Mouse (Mus musculus) gonadal fat pad, adult 2 months (tissue): ENCODE measurements around the gene Tmem199. TPM values are rescaled to one million over a fixed set of nuclear protein-coding genes. Genes with fewer than 3 reads are reported as not detected.

Experiments
- DNase-seq: peaks from one replicate; pipeline ENCODE4 v3.0.0-alpha.2; 2012; ENCODE audit warnings: low read depth
- polyA plus RNA-seq: library from polyadenylated mRNA; depleted of rRNA; stranded (reverse); fragments of >200 nt; gene quantifications from 2 replicates; pipeline ENCODE4 v1.2.3, GENCODE M21; 2012

Gene Tmem199
- polyA plus RNA-seq, 1 experiment = 20.4 TPM

DNA sequence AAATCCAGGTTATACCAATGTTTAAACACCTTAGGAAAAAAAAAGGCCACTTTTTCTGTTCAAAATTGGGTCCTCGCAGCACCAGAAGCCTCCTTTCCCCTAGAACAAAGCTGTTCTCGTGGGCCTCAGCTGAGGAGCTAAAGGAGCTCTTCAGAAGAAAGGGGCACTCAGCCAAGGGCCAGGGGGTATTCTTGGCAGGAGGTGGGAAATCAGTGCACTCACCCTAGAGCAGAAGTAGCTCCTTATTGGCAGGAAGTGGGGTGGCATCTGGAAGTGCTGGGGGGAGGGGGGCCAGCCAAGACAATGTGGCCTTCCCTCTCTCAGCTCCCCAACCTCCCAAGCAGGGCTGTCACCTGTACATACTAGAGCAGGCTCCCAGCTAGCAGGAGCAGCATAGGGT lies 12.9 kb upstream of the Tmem199 start:
- DNase-seq = no peak

DNA sequence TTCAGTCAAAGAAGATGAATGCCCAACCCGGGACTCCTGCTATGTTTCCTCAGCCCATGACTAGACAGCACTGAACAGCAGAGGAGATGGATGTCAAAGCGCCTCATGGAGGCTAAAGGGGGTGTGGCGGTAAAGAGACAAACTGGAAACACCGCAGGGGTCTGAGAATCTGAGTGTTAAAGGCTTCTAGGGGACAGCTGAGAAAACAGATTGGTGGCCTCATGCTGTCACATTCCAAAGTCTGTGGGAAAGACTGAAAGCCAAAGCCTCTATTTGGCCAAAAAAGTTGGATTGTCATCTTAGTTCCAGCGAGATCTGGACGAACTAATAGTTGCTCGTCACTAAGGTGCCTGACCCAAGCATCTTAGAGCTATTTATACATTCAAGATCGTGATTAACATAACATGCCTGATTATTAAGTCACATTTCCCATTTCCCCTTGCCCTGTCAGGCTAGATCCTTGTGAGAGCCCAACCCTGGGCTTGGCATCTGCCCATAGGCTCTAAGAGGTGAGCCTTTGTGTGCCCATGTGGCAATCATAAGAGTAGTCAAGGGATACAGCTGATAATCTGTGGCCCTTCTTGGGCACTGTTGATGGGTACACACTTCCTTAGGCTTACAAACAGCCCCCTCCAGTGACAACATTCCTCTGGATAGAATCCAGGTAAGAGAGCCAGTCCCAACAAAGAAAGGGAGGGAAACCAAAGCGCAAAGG lies 11.4 kb upstream of the Tmem199 start:
- DNase-seq = no peak

DNA sequence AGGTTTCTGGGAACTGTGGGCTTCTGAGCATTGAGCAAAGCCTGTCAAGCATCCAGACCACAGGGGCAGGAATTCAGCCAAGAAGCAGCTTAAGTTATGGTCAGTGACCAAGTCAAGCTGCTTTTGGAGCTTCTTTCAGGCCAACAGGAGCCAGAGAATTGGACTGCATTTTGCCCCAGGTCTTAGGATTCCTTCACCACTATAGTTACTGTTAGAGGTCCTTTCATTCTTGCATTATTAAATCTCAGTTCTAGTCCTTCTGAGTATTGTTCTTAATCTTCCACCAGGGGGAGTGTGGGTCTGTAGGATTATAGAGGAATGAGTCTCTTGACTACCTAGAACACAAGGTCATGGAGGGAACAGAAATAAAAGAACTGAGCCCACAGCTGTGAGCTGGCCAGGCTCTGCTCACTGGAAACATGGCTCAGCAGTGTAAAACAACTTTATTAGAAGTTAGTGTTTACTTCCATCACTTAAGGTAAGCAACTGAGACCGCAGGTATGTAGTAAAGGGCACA lies 10.6 kb upstream of the Tmem199 start:
- no peak for DNase-seq

DNA sequence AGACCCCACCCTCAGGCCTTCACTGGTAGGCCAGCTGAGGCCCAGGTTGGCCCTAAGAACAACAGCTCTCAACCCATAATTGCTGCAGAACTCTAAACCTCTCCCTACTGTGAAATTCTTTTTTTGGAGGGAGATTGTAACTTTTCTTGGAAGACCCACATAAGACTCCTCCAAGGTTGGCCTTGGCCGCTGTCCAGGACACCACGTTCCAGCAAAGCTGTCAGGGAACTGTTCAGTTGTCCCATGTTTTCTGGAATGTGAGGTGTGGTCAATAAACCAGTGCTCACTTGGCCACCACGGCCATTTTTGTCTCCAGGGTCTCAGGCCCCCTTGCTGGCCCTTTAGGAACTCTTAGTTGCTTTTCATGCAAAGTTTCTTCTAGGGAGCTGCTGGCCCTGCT lies 9.9 kb upstream of the Tmem199 start:
- no peak for DNase-seq

DNA sequence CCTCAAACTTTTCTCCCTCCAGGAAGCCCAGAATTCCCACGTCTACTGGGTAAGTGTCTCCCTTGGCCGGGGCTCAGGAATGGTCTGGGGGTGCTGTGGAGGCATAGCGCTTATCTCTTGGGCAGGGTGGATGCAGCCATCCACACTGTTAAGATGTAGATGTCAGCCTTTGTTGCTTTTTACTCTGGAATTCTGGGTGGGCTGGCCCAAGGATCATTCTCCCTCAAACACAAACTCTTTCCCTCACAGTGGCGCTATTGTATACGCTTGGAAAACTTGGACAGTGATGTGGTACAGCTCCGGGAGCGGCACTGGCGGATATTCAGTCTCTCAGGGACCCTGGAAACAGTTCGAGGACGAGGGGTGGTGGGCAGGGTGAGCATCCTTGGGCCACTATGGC lies 7.0 kb upstream of the Tmem199 start:
- no peak for DNase-seq

DNA sequence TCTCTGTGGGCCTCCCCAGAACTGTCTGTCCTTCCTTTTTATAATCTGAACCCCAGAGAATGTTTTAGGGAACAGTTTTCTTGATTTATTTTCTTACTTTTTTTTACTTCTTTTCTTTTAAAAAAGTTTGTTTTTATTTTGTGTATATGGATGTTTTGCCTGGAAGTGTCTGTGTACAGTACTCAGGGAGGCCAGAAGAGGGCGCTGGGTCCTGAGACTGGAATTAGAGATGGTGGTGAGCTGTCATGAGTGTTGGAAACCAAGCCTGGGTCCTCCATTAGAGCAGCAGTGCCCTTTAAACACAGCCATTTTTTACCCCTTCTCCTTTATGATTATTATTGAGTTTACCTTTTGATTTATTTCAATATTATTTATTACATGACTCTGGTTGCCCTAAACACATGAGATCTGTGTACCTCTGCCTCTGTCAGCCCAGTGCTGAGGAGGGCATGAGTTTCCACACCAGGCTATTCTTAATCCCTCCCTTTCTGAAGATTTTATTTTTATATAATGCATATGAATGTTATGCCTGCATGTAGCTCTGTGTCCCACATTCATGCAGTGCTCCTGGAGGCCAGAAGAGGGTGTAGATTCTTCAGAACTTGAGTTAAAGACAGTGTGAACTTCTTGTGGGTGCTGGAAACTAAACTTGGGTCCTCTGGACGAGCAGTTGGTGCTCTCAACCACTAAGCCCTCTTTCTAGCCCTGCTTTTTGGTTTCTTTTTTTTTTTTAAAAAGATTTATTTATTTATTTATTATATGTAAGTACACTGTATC lies 3.8 kb upstream of the Tmem199 start:
- DNase-seq = no peak

DNA sequence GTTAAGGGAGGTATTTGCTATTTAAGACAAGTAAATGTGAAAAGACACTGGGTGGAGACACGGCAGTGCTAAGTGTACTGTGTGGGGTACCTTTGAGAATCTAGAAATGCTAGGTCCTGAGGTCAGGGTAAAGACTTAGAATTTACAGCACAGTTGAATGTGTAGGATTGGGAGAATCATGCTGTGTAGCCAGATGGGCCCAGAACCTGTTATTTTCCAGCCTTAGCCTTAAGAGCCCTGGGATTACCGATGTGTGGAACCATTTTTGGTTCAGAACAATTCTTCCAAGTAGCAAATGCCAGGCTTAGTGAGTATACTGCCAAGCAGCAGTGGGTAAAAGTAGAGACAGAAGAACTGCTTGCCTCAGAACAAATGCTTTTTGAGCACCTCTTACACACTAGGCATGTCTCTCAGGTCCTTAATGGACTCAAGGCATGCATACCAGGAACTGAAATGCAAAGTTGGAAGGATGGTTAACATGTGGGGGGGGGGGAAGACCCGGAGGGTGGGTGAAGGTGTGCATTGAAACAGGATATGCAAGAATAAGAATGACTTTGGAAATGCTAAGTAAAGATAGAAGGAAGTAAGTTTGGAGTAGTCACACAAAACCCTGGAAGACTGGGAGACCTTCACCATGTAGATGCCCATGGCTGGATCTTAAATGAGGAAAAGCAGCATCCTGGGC lies 1.3 kb upstream of the Tmem199 start:
- DNase-seq = no peak

DNA sequence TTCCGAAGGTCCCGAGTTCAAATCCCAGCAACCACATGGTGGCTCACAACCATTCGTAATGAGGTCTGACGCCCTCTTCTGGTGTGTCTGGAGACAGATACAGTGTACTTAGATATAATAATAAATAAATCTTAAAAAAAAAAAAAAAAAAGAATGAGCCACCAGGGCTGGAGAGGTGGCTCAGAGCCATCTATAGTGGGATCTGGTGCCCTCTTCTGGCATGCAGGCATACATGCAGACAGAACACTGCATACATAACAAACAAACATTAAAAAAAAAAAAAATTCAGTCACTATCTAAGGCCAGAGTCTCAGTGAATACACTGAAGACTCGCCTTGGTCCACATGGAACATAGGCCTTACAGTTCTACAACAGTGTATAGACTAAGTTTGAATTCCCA lies 2.8 kb downstream of the Tmem199 start:
- DNase-seq = no peak

DNA sequence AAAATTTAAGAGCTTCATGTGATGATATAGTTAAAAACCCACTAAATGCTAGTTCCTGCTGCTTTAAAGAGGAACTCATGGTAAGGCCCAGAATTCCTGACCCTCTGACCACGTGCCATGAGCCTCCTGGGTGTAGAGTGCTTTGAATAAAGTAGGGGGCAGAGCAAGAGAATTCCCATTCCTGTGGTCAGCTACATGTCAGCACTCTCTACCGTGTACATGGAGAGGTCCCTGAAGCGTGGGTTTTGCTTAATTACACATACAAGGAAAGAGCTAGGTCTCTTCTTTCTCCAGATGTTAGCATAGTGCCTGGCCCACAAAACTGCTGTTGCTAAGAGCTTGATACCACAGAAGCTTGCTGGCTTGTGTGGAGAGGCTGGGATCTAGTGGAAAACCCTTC lies 6.5 kb downstream of the Tmem199 start:
- no peak for DNase-seq

DNA sequence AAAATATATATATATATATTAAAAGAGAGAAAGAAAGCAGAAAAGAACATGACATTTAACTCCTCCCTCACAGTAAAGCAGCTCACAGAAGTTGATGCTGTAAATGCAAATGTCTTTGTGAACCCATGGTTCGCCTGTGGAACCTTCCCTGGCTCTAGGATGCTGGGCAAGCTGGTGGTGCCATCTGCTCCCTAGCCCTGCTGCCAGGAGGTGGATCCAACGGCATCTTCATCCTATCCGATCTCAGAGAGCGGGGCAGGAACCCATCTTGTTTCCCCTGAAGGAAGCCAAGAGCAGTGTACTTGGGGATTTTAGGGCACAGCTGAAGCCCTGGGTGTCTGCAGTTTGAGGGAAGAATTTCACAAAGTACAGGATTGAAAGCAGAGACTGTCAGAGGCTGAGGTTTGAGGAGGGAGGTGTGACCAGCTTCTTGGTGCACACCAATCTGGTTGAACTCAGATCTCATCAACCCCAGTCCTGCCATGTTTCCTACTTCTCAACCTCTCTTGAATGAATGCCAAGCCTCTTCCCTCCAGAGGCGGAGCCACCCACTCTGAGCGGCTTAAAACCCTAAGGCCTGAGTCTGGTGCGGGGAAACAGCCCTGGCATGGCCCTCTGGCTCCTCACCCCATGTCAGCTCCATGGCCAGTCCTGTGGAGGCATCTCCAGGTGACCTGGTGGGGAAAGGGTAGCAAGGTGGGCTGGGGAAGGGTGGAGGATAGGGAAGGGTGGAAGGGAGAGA lies 8.9 kb downstream of the Tmem199 start, which contains the start of gene Sebox:
Sebox (plus strand) TSS at position 539 of the 742 bp plus-strand sequence.
- no peak for DNase-seq

DNA sequence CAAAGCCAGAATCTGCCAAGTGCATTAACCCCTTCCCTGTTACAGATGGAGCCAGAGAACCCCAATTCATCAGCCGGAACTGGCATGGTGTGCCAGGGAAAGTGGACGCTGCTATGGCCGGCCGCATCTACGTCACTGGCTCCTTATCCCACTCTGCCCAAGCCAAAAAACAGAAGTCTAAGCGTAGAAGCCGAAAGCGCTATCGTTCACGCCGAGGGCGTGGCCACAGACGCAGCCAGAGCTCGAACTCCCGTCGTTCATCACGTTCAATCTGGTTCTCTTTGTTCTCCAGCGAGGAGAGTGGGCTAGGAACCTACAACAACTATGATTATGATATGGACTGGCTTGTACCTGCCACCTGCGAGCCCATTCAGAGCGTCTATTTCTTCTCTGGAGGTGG lies 10.4 kb downstream of the Tmem199 start:
- no peak for DNase-seq

DNA sequence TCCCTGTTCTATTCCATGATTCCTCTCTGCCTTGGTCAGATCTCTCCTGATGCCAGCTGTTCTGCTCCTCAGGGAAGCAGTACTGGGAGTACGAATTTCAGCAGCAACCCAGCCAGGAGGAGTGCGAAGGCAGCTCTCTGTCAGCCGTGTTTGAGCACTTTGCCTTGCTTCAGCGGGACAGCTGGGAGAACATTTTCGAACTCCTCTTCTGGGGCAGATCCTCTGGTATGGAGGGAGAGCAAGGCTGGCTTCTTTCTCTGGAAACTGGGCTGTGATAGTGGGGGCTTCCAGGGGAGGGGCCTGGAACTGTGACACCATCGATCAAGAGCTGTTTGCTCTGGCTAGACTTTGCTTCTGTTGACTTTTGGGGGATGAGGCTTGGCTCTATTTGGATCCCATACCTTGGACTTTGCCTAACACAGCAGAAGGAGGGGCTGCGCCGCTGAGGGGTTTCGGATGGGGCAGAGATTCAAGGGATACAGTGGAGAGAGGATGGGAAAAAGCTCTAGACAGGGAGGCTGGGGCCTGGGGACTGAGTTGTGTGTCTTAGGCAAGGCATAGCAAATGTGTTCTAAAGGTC lies 11.3 kb downstream of the Tmem199 start:
- DNase-seq = no peak

DNA sequence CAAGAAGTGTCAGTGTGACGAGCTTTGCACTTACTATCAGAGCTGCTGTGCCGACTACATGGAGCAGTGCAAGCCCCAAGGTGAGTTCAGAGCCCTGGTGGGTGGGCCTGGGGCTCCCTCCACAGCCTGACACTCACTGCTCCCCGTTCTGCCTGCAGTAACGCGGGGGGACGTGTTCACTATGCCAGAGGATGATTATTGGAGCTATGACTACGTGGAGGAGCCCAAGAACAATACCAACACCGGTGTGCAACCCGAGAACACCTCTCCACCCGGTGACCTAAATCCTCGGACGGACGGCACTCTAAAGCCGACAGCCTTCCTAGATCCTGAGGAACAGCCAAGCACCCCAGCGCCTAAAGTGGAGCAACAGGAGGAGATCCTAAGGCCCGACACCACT lies 12.4 kb downstream of the Tmem199 start:
- no peak for DNase-seq

DNA sequence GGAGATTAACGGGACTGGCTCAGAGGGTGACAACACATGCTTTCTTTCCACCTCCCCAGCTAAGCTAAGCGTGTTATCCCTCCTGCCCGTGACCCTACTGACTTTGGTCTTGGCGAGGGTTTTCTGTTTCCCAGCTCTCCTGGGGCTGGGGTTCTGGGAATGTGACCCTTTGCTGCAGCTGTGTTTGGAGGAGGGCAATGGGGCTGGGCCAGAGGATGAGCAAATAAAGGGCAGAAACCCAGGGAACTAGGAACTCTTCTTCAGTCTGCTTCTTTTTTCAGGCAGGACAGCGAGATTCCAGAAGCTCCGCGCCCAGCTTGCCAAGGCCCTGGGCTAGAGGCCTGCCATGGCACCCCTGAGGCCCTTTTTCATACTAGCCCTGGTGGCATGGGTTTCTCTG lies 13.0 kb downstream of the Tmem199 start, which contains the start of gene Vtn:
Vtn (plus strand) TSS at position 88 of the 400 bp plus-strand sequence.
- DNase-seq = no peak

DNA sequence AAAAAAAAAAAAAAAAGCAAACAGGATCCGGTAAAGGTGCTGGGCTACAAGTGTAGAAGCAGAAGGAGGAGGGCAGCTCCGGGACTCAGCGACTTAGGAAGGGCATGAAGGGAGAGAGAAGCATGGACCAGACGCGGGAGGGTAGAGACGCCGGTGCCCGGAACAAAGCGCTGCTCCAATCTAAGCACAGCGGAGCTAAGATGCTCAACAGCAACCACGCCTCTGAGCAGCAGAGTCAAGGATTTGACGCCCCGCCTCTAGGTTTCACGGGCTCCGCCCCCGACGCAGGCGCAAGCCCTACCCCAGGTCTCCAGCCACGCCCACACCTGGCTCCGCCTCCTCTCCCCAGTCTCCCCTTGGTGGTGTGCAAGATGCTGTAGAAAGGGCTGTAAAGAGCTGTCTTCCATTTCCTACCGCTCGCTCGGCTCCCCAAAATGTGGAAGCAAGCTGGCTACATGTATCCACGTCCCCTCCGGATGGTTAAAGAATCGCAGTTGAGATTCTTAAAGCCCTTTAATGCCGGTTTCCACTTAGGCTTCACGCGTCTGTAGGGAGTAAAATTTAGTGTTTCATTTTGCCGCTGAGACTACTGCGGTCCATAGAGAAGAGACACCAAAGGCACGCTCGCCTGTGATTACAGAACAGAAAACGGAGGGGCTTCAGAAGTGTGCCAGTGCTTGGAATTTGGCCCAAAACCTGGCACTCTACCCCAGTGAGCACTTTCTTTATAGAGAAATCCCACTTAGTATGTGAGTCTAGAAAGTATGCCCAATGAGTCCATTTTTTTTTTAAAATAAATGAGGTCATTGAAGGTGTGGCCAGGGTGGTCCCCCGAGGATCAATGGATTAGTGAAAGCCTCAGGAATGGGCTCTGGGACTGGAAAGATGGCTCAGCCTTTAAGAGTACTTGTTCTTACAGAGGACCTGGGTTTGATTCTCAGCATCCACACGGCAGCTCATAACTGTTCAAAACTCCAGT lies 14.1 kb downstream of the Tmem199 start, which contains the start of gene Sarm1:
Sarm1 (minus strand) TSS at position 211 of the 979 bp plus-strand sequence.
- no peak for DNase-seq

DNA sequence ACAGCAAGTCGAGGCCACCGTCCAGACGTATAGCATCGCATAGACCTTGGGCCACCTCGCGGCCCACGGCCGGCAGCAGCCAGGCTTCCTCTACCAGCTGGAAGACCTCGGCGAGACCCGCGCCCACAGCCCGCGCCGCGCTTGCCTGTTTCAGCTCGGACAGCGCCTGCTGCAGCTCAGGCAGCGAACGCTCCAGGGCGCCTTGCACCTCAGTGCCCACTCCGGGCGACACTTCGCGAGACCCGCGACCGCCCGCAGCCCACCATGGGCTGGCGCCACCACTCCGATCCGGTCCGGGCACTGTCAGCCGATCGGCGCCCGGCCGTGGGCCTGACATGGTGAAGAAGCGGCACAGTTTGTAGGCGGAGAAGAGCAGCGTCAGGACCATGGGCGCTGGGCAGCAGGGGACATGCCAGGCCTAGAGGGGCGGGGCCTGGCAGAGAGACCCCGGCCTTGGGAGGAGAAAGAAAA lies 14.9 kb downstream of the Tmem199 start:
- DNase-seq = no peak

DNA sequence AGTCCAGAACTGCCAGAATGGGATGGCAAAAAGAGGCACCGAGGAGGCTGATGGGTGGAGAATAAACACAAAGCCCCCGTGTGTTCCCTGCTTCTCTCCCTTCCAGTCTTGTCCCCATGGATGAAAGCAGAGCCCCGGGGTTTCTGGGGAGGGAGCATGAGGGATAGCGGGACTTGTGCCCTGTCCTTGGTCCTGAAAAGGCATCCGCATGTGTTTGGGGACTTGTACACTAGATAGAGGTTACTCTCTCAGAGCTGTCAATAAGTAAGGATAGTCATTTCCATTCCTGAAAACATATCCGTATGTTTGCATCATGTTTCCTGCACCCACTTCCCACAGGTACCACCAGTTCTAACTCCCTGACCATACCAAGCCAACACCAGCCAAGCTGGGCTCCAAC lies 16.1 kb downstream of the Tmem199 start:
- no peak for DNase-seq

DNA sequence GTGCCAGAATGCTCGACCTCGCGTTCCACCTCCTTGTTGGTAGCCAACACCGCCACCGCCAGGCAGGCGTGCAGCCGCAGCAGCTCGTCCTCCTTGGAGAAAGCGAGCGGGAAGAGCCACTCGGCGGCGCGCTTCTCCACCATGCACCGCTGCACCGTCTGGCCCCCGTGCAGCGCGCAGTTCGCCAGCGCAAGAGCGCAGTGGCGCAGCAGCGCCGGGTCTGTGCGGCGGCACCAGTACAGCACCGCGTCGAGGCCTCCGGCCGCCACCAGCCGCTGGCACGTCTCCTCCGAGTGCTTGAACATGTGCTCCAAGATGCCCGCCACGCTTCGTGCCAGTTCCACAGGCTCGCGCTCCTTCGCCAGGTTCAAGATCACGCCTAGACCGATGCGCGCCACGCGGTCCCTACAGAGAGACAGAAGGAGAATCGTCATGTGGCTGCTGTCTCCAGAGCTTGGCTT lies 21.2 kb downstream of the Tmem199 start:
- DNase-seq = no peak

DNA sequence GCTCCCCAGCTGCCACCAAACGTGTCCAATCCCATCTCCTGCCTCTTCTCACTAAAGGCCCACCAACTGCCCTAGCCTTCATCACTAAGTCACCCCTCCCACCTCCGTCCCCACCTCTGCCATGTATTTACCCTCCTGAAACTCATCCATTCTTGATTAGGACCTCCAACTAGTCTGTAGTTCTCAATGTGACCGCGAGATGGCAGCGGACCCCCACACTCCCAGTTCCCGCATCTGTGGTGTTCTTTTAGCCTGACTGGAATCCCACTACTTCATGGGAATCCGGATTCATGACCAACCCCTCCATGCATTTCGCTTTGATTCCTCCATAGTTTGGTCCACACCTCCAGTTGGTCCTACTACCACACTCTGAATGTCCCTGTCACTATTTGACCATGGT lies 23.8 kb downstream of the Tmem199 start:
- no peak for DNase-seq

DNA sequence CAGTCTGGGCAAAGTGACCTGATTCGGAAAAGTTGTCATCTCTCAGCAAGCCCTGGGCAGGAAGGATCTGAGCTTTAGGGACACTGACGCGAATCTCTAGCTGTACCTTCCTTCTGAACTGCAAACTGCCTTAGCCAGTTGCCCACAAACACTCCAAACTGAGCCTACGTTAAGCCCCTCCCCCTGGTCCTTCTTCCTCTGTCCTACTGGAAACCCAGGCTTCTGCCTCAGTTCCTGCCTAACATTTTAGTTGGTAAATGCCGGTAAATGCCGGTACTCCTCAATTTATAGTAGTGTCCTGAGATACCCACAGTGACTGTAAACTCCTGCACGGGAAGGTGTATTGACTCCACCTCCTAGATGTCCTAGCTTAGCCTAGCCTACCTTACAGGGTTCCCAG lies 28.3 kb downstream of the Tmem199 start:
- DNase-seq = no peak
